Mouse (Mus musculus) layer of hippocampus, postnatal 14 days (tissue): ENCODE results near the gene Coq4. TPM values are rescaled to one million over a fixed set of nuclear protein-coding genes. Genes with fewer than 3 reads are reported as not detected.

Experiments
- DNase-seq, 2 experiments: peaks; one replicate each; pipeline ENCODE4 v3.0.0; 2021 to 2022; ENCODE audit warnings: low spot score in 2 of 2, mixed read lengths in 1 of 2
- microRNA-seq, 2 experiments: library from miRNA; unstranded; fragments of <30 nt; microRNA quantifications; one replicate each; pipeline ENCODE4 v1.2.0; 2021
- total RNA-seq, 2 experiments: library from RNA; stranded (reverse); gene quantifications; 2 replicates each; pipeline ENCODE4 v1.2.3; 2021

Coq4 gene
- total RNA-seq, 2 experiments from 2014 or later = 27.2 to 30.7 TPM

DNA sequence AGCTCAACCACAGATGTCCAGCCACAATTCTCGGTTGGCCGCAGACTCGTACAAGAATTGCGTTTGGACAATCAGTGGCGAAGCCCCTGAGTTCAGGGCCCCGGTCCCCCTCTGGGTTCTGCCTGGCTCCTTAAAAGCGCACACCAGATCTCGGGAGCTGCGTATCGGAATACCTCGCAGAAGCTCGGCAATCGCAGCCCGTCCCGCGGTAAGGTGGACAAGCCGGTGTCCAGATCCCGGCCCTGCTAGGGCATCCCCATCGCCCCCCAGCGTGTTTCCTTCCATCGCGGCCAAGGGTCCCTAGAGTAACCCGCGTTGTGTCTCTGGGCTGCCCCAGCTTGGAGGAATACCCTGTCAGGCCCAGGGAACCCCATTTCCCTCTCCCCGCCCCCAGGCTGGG is 58.3 kb downstream of the Coq4 start:
- DNase-seq = no peak

DNA sequence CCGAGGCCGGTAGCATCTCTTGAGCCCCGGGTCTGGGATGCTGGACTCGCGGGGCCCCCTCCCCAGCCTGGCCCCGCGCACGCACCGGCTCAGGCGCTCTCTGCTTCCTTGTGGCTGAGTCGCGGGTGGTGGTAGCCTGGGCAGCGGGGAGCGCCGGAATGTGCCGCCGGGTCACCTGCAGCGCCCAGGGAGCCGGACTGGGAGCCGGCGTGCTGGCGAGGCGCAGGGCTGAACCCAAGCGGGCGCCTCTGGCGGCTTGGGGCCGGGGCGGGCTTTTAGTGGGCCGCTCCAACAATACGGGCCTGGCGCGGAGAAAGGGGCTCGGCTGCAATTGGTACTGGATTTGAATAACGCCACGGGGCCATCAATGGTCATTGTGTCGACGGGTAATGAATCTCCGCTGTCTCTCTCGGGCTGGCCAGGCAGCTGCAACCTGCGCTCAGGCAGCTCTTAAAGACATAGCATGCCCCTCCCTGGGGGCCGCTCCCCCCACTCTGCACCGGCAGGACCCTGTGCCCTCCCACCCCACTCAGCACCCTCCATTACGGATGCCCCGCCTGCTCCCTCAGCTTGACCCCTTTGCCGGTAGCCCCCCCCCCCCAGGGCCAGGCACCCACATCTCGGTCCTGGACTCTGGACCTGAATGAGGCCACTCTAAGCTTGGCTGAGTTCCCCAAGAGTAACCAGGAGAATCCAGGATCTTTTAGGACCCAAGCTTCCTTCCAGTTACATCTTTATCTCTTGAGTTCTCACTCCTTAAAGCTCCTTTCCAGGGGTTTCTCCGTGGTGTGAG is 59.0 kb downstream of the Coq4 start:
- no peak for DNase-seq

DNA sequence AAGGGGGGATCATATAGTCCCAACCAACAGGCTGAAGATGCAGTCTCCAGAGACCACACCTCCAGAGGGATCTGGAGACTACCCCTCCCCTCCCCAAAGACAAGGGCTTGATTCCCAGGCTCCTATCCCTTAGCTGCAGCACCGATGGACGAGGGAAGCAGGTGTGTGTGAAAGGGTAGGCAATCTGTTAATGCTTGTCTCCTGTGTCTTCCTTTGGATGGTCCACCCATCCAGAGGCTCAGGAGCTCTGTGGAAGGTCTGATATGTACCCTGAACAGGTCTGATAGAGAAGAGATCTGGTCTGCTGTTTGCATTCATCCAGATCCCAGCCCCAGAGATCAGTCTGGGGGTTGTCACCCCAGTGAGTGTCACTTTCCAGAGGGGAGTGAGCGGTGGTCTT is 59.6 kb downstream of the Coq4 start:
- no peak for DNase-seq

Small RNA genes lying within 50 kb of the gene (microRNA-seq; reads per million reads assigned to microRNA genes)
- 0 reads per million in 2 experiments for gene Mir219a-2
- 0 reads per million in 2 experiments for gene Mir219b

Other genes with a start within 250 kb of the Coq4 start
- gene Rapgef1, start 167.8 kb upstream of the Coq4 start, total RNA-seq = 100 to 1,000 TPM; 118 to 128 TPM
- gene Gm13420, start 35.8 kb upstream of the Coq4 start, total RNA-seq = 1 to 10 TPM in 1 of 2 experiments, under 1 TPM in 1; 0.60 to 1.4 TPM
- not detected for gene Gm13547, start 28.2 kb upstream of the Coq4 start, total RNA-seq
- 10 to 100 TPM; 49.0 to 56.9 TPM for gene Trub2, start 1.0 kb downstream of the Coq4 start, total RNA-seq
- gene Slc27a4, start 15.1 kb downstream of the Coq4 start, total RNA-seq = 10 to 100 TPM; 88.9 to 89.8 TPM
- 10 to 100 TPM; 52.4 to 63.0 TPM for gene Urm1, start 32.6 kb downstream of the Coq4 start, total RNA-seq
- 10 to 100 TPM in 1 of 2 experiments, 1 to 10 TPM in 1; 8.0 to 12.2 TPM for gene Cercam, start 81.7 kb downstream of the Coq4 start, total RNA-seq
- 100 to 1,000 TPM in 1 of 2 experiments, 10 to 100 TPM in 1; 91.4 to 107 TPM for gene Odf2, start 101.7 kb downstream of the Coq4 start, total RNA-seq
- gene Gle1, start 147.9 kb downstream of the Coq4 start, total RNA-seq = 10 to 100 TPM; 44.8 to 47.3 TPM
- gene Sptan1, start 178.1 kb downstream of the Coq4 start, total RNA-seq = 1,000 to 10,000 TPM in 1 of 2 experiments, 100 to 1,000 TPM in 1; 959 to 1,004 TPM